Mouse (Mus musculus) testis, adult 2 months (tissue): ENCODE measurements around the gene Cited4. TPM values are rescaled to one million over a fixed set of nuclear protein-coding genes. Genes with fewer than 3 reads are reported as not detected.

ENCODE experiments used
- H3K27ac ChIP-seq: fragments of 200-500 bp; 2 replicates; pipeline ENCODE4 v1.5.1; 2012; ENCODE audit warnings: low read depth, low read length; ENCODE audit not compliant: control insufficient read depth, insufficient read depth
- H3K27me3 ChIP-seq: fragments of 200-500 bp; 2 replicates; pipeline ENCODE4 v1.6.1; 2012; ENCODE audit warnings: mild to moderate bottlenecking, low read length, moderate library complexity; ENCODE audit not compliant: control insufficient read depth, insufficient read depth
- H3K36me3 ChIP-seq: fragments of 200-500 bp; 2 replicates; pipeline ENCODE4 v1.6.1; 2012; ENCODE audit warnings: mild to moderate bottlenecking, low read length; ENCODE audit not compliant: control insufficient read depth, insufficient read depth
- H3K4me1 ChIP-seq: fragments of 200-500 bp; 2 replicates; pipeline ENCODE4 v1.6.1; 2012; ENCODE audit warnings: low read length; ENCODE audit not compliant: control insufficient read depth, insufficient read depth
- H3K4me3 ChIP-seq: fragments of 200-500 bp; 2 replicates; pipeline ENCODE4 v1.5.1; 2012; ENCODE audit warnings: low read depth, mild to moderate bottlenecking, low read length, moderate library complexity, mixed read lengths; ENCODE audit not compliant: control insufficient read depth
- CTCF ChIP-seq: fragments of 200-500 bp; IDR thresholded peaks from 2 replicates; pipeline ENCODE4 v1.5.1; 2012; ENCODE audit warnings: low read depth, mild to moderate bottlenecking, inconsistent platforms, low read length, moderate library complexity; ENCODE audit not compliant: control insufficient read depth, insufficient read depth, insufficient replicate concordance
- POLR2A ChIP-seq: fragments of 200-500 bp; IDR thresholded peaks from 2 replicates; pipeline ENCODE4 v1.6.1; 2012; ENCODE audit warnings: low read depth, mild to moderate bottlenecking, inconsistent platforms, low read length, moderate library complexity; ENCODE audit not compliant: control insufficient read depth
- polyA plus RNA-seq: library from polyadenylated mRNA; depleted of rRNA; stranded (reverse); fragments of >200 nt; gene quantifications from 2 replicates; pipeline ENCODE4 v1.2.3, GENCODE M21; 2012

Cited4 gene
- polyA plus RNA-seq, 1 experiment = 11.4 TPM

- TF ChIP-seq CTCF (no peak), POLR2A (no peak)
- Histone ChIP-seq H3K36me3 (no peaks in the 10 kb centered on the region), H3K27ac (no peak overlapping the region), H3K27me3 (no peaks in the 10 kb centered on the region), H3K4me1 (peaks cover 2% of the 10 kb centered on the region; the same call in 1 of the 2 replicates), H3K4me3 (no peak overlapping the region)
Observed at GRCm38 (mm10) chr4:120683278-120683997, 17.1 kb downstream of the Cited4 start.

DNA sequence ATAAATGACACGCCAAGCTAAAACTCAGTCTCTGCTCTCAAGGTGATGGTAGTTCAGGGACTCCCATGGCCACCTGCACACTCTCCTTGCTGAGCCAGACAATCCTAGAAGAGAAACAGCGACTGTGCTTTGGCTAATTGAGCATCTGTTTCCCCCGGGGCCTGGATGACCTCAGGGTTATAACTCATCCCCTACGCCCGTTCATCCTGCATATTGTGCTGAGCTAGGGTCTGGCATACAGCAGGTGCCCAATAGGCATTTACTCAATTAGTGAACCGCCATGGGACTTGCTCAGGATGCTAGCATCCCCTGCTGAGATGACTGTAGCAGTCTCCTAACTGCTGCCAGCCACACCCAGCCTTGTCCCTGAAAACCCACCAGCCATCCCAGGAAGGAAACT lies 20.9 kb downstream of the Cited4 start:
- no peak overlapping the region for H3K4me3 ChIP-seq
- H3K27ac ChIP-seq = no peak overlapping the region
- H3K27me3 ChIP-seq = no peaks in the 10 kb centered on the region
- TF ChIP-seq POLR2A (no peak), CTCF (no peak)
- H3K36me3 ChIP-seq = no peaks in the 10 kb centered on the region
- H3K4me1 ChIP-seq = peaks cover 2% of the 10 kb centered on the region; the same call in 1 of the 2 replicates

GRCm38 (mm10) chr4:120689317-120689716 lies 22.9 kb downstream of the Cited4 start:
- H3K36me3 ChIP-seq = no peaks in the 10 kb centered on the region

GRCm38 (mm10) chr4:120692717-120693116 lies 26.3 kb downstream of the Cited4 start:
- H3K4me1 ChIP-seq = peaks cover 4% of the 10 kb centered on the region
- no peaks in the 10 kb centered on the region for H3K27me3 ChIP-seq
- H3K36me3 ChIP-seq = no peaks in the 10 kb centered on the region
- no peak overlapping the region for H3K4me3 ChIP-seq
- H3K27ac ChIP-seq = no peak overlapping the region
- TF ChIP-seq POLR2A = no peak
- peak; percentile 73; the same call in 1 of the 2 replicates for TF ChIP-seq CTCF

More at GRCm38 (mm10) chr4:120689317-120689716, 22.9 kb downstream of the Cited4 start:
- H3K27ac ChIP-seq = no peak overlapping the region
- no peaks in the 10 kb centered on the region for H3K27me3 ChIP-seq
- H3K4me3 ChIP-seq = no peak overlapping the region
- TF ChIP-seq CTCF = no peak
- TF ChIP-seq POLR2A = no peak
- H3K4me1 ChIP-seq = no peaks in the 10 kb centered on the region

DNA sequence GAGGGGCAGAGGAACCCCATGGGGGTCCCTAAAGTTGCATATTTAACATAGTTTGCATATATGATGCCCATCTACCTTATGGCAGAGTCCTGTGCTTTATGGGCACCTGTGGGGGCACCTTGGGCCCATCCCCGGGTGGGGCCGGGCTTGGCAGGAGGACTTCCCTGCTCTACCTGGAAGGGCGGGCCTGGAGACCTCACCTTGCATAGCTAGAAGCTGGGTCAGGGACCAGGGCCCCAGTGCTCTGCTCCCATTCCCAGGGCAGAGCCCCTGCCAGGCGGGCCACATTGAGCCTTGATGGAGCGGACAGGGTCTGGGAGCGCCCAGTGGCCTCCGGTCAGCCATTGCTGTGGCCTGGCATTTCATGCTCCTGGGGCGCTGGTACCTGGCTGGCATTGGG lies 31.0 kb downstream of the Cited4 start:
- Histone ChIP-seq H3K27ac (no peak overlapping the region), H3K36me3 (no peaks in the 10 kb centered on the region), H3K27me3 (no peaks in the 10 kb centered on the region), H3K4me1 (peaks cover 11% of the 10 kb centered on the region), H3K4me3 (no peak overlapping the region)
- TF ChIP-seq CTCF = no peak
- TF ChIP-seq POLR2A = no peak

- TF ChIP-seq POLR2A (no peak), CTCF (no peak)
- Histone ChIP-seq H3K36me3 (no peaks in the 10 kb centered on the region), H3K4me3 (peak overlapping the region; percentile 30), H3K4me1 (peaks cover 11% of the 10 kb centered on the region), H3K27ac (no peak overlapping the region), H3K27me3 (no peaks in the 10 kb centered on the region)
Observed at GRCm38 (mm10) chr4:120697799-120698484, 31.6 kb downstream of the Cited4 start.

DNA sequence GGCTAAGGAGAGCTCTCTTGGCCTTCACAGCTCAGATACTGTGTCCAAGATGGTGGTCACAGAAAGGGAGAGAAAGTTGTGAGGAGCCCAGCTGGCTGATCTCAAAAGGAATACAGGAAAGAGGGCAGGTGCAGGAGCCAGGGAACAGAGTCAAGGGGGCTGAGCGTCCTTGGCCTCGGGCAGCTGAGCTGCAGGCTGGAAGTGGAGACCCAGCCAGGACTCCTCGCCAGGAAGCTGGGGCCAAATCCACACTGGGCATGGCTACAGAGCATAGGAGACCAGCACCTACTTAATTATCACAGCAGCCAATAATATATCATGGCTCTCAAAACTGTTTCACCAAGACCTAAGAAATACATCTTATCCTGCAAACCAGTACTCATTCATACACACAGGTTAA lies 34.8 kb downstream of the Cited4 start:
- Histone ChIP-seq H3K36me3 (no peaks in the 10 kb centered on the region), H3K27ac (no peak overlapping the region), H3K4me1 (peaks cover 11% of the 10 kb centered on the region), H3K27me3 (no peaks in the 10 kb centered on the region), H3K4me3 (no peak overlapping the region)
- TF ChIP-seq CTCF = no peak
- no peak for TF ChIP-seq POLR2A

DNA sequence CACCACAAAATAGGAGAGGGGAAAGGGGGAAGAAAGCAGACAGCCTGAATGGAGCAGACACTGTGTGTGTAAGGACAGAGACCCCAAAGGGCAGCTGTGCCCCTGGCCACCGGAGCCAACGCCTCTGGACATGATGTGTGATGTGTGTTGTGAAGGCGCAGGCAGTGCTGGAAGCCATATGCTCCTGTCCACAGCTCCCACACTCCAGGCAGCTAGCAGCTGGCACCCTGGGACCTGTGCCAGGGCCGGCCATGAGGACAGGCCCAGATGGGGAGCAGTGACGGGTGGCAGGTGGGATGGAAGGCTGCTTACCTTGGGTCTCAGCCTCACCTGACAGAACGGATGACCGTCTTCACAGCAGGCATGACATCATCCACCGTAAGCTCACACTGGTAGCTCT lies 35.7 kb downstream of the Cited4 start:
- TF ChIP-seq CTCF = no peak
- Histone ChIP-seq H3K27me3 (no peaks in the 10 kb centered on the region), H3K4me1 (peaks cover 11% of the 10 kb centered on the region), H3K4me3 (no peak overlapping the region), H3K27ac (no peak overlapping the region), H3K36me3 (no peaks in the 10 kb centered on the region)
